Mouse (Mus musculus) embryo, embryonic 10.5 days (tissue): ENCODE results near the gene Prlhr.

Experiments used
- DNase-seq: peaks from one replicate; pipeline ENCODE4 v3.0.0-alpha.2; 2015; ENCODE audit warnings: low spot score

Gene Prlhr

GRCm38 (mm10) chr19:60432347-60433129 is 35.6 kb downstream of the Prlhr start:
- no peak for DNase-seq

GRCm38 (mm10) chr19:60417611-60418010 is 50.5 kb downstream of the Prlhr start:
- DNase-seq, result peak; percentile 70
